Comparison of ENCODE assay signal across 8 mouse cellular contexts in genomic region chr14:105377770-105378169, GRCm38 (mm10).
DNase-seq lines count a peak whose midpoint lies in the region; ATAC-seq lines count a peak whose summit lies in the region.

No protein-coding gene starts in this region.

- H3K36me3 ChIP-seq in heart, embryonic 10.5 days, result no peaks in the 10 kb centered on the region
- H3K36me3 ChIP-seq in limb, embryonic 15.5 days, result no peaks in the 10 kb centered on the region

- peaks cover 47% of the 10 kb centered on the region for H3K4me1 ChIP-seq in heart, embryonic 10.5 days
- H3K4me1 ChIP-seq in limb, embryonic 15.5 days, result peaks cover 11% of the 10 kb centered on the region

- no peaks in the 10 kb centered on the region for H3K27me3 ChIP-seq in heart, embryonic 10.5 days (ENCODE audit: insufficient read depth, poor library complexity, severe bottlenecking)
- H3K27me3 ChIP-seq in limb, embryonic 15.5 days, result no peaks in the 10 kb centered on the region

- H3K9me3 ChIP-seq in heart, embryonic 10.5 days, result no peaks in the 10 kb centered on the region
- H3K9me3 ChIP-seq in limb, embryonic 15.5 days, result no peaks in the 10 kb centered on the region

- no peak overlapping the region for H3K4me2 ChIP-seq in limb, embryonic 15.5 days

- WGBS in heart, embryonic 10.5 days, result 6% methylated on average over 5 of the region's 5 CpGs
- WGBS in limb, embryonic 15.5 days, result 17% methylated on average over 5 of the region's 5 CpGs

- peak overlapping the region; percentile 78 for H3K27ac ChIP-seq in heart, embryonic 10.5 days
- H3K27ac ChIP-seq in limb, embryonic 15.5 days, result peak overlapping the region; percentile 59; the same call in 1 of the 2 replicates

- peak; percentile 80 for ATAC-seq in limb, embryonic 15.5 days (ENCODE audit: insufficient number of reproducible peaks, low FRiP score, low TSS enrichment, low read depth)
- ATAC-seq in erythroid progenitor cell, adult 5-6 weeks (replicated peaks; ENCODE audit: low FRiP score, poor library complexity, severe bottlenecking), result no peak

- no peak overlapping the region for H3K4me3 ChIP-seq in heart, embryonic 10.5 days
- H3K4me3 ChIP-seq in limb, embryonic 15.5 days, result no peak overlapping the region

- DNase-seq in layer of hippocampus, postnatal 36 days, result peak; percentile 4 to 5
- DNase-seq in layer of hippocampus, postnatal 10 days (ENCODE audit: low spot score in 2 of 2), result no peak
- peak; percentile 35 for DNase-seq in embryo, embryonic 11.5 days (ENCODE audit: low read depth, low spot score)
- peak; percentile 84 for DNase-seq in heart, embryonic 10.5 days (ENCODE audit: low spot score)
- no peak for DNase-seq in cerebellum, postnatal 4 days (ENCODE audit: low spot score in 2 of 2)
- no peak for DNase-seq in thymus, postnatal 14 days

- H3K9ac ChIP-seq in limb, embryonic 15.5 days, result no peak overlapping the region

Comparison
In these comparisons a context has a peak if more than half of its experiments do, and no peak if none do; other contexts are left out.
1. DNase-seq: peak in layer of hippocampus, postnatal 36 days (2 of 2), embryo, embryonic 11.5 days (single experiment) and heart, embryonic 10.5 days (single experiment); none in layer of hippocampus, postnatal 10 days (0 of 2), cerebellum, postnatal 4 days (0 of 2) and thymus, postnatal 14 days (single experiment).